Comparison of ENCODE assay signal across 16 mouse cellular contexts in genomic region chr3:61154087-61154486, GRCm38 (mm10).
"Had no signal": no experiment of that assay in that cellular context is flagged by ENCODE, and none has a peak within 500 bp of the region (broad histone marks: within the 10 kb centered on the region; RNA-seq: fewer than 3 reads in every experiment).

No protein-coding gene starts in this region.

- H3K27ac ChIP-seq: midbrain, embryonic 13.5 days; neural tube, embryonic 13.5 days; neural tube, embryonic 15.5 days; stomach, embryonic 15.5 days; stomach, postnatal 0 days had no signal

- ATAC-seq: midbrain, embryonic 13.5 days; midbrain, embryonic 16.5 days had no signal

- H3K27me3 ChIP-seq: megakaryocyte, embryonic 14.5 days; midbrain, embryonic 13.5 days; neural tube, embryonic 13.5 days; neural tube, embryonic 15.5 days; stomach, embryonic 15.5 days had no signal

- DNase-seq: lung, adult 18-20 months; lung, embryonic 14.5 days; lung, postnatal 10 days; lung, postnatal 4 days; right cerebral cortex, postnatal 14 days; thymus, adult 2 months; thymus, postnatal 25 days; thymus, postnatal 4 days had no signal

- H3K9me3 ChIP-seq: megakaryocyte, embryonic 14.5 days; midbrain, embryonic 13.5 days; neural tube, embryonic 13.5 days; neural tube, embryonic 15.5 days; stomach, embryonic 15.5 days had no signal

- H3K4me1 ChIP-seq: midbrain, embryonic 13.5 days; neural tube, embryonic 13.5 days; neural tube, embryonic 15.5 days; stomach, embryonic 15.5 days had no signal

- H3K9ac ChIP-seq: lung, embryonic 14.5 days; midbrain, embryonic 13.5 days; neural tube, embryonic 13.5 days; neural tube, embryonic 15.5 days; stomach, embryonic 15.5 days had no signal

- H3K4me3 ChIP-seq: megakaryocyte, embryonic 14.5 days; midbrain, embryonic 13.5 days; myocyte; neural tube, embryonic 13.5 days; neural tube, embryonic 15.5 days; stomach, embryonic 15.5 days had no signal

- H3K36me3 ChIP-seq: midbrain, embryonic 13.5 days; neural tube, embryonic 13.5 days; neural tube, embryonic 15.5 days; stomach, embryonic 15.5 days had no signal
